Mouse (Mus musculus): ENCODE results near the gene Dcaf5. TPM values are rescaled to one million over a fixed set of nuclear protein-coding genes. Genes with fewer than 3 reads are reported as not detected.
A peak's percentile ranks its signal among the peaks of the same experiment; 100 is the strongest.

The Dcaf5 gene
- polyA plus RNA-seq, 1 experiment = 10.8 TPM

- TF ChIP-seq GATA1 (IDR thresholded peaks at IDR 0.05; ENCODE audit: borderline replicate concordance, low read length) = no peak
- TF ChIP-seq FLI1 (IDR thresholded peaks at IDR 0.05; ENCODE audit: low read length) = no peak
- Histone ChIP-seq H3K4me3 (replicated peaks) (no peak overlapping the region), H3K36me3 (replicated peaks; ENCODE audit: low read length) (no peaks in the 10 kb centered on the region), H3K27me3 (replicated peaks) (peaks cover 9% of the 10 kb centered on the region), H3K4me1 (no peaks in the 10 kb centered on the region), H3K9me3 (no peaks in the 10 kb centered on the region)
These were observed 17.1 kb upstream of the Dcaf5 start for GRCm38 (mm10) chr12:80453506-80453905.

- H3K4me1 ChIP-seq = no peaks in the 10 kb centered on the region
- peaks cover 24% of the 10 kb centered on the region for H3K27me3 ChIP-seq (replicated peaks)
- no peaks in the 10 kb centered on the region for H3K9me3 ChIP-seq
- no peak overlapping the region for H3K4me3 ChIP-seq (replicated peaks)
- no peaks in the 10 kb centered on the region for H3K36me3 ChIP-seq (replicated peaks; ENCODE audit: low read length)
- no peak for TF ChIP-seq GATA1 (IDR thresholded peaks at IDR 0.05; ENCODE audit: borderline replicate concordance, low read length)
- no peak for TF ChIP-seq FLI1 (IDR thresholded peaks at IDR 0.05; ENCODE audit: low read length)
These were observed 8.2 kb upstream of the Dcaf5 start for GRCm38 (mm10) chr12:80444525-80445109.

- no peak for TF ChIP-seq GATA1 (IDR thresholded peaks at IDR 0.05; ENCODE audit: borderline replicate concordance, low read length)
- TF ChIP-seq FLI1 (IDR thresholded peaks at IDR 0.05; ENCODE audit: low read length) = no peak
- Histone ChIP-seq H3K9me3 (no peaks in the 10 kb centered on the region), H3K36me3 (replicated peaks; ENCODE audit: low read length) (no peaks in the 10 kb centered on the region), H3K4me1 (peaks cover 9% of the 10 kb centered on the region), H3K27me3 (replicated peaks) (peaks cover 13% of the 10 kb centered on the region), H3K4me3 (replicated peaks) (no peak overlapping the region)
These were observed 4.6 kb upstream of the Dcaf5 start for GRCm38 (mm10) chr12:80440957-80441356.

GRCm38 (mm10) chr12:80437051-80437675 lies 762 bp upstream of the Dcaf5 start:
- peaks cover 32% of the 10 kb centered on the region for H3K4me1 ChIP-seq
- no peaks in the 10 kb centered on the region for H3K27me3 ChIP-seq (replicated peaks)
- TF ChIP-seq FLI1 (IDR thresholded peaks at IDR 0.05; ENCODE audit: low read length) = no peak
- no peak for TF ChIP-seq GATA1 (IDR thresholded peaks at IDR 0.05; ENCODE audit: borderline replicate concordance, low read length)
- no peaks in the 10 kb centered on the region for H3K9me3 ChIP-seq
- peak overlapping the region; percentile 98 for H3K4me3 ChIP-seq (replicated peaks)
- H3K36me3 ChIP-seq (replicated peaks; ENCODE audit: low read length) = peaks cover 14% of the 10 kb centered on the region

GRCm38 (mm10) chr12:80435887-80436286 lies 514 bp downstream of the Dcaf5 start:
- Histone ChIP-seq H3K27me3 (replicated peaks) (no peaks in the 10 kb centered on the region), H3K4me3 (replicated peaks) (peak overlapping the region; percentile 98), H3K9me3 (no peaks in the 10 kb centered on the region), H3K36me3 (replicated peaks; ENCODE audit: low read length) (peaks cover 25% of the 10 kb centered on the region), H3K4me1 (peaks cover 36% of the 10 kb centered on the region)
- TF ChIP-seq FLI1 (IDR thresholded peaks at IDR 0.05; ENCODE audit: low read length) = no peak
- TF ChIP-seq GATA1 (IDR thresholded peaks at IDR 0.05; ENCODE audit: borderline replicate concordance, low read length) = no peak

- Histone ChIP-seq H3K4me3 (replicated peaks) (peak overlapping the region; percentile 98), H3K36me3 (replicated peaks; ENCODE audit: low read length) (peaks cover 33% of the 10 kb centered on the region), H3K9me3 (no peaks in the 10 kb centered on the region), H3K27me3 (replicated peaks) (no peaks in the 10 kb centered on the region), H3K4me1 (peaks cover 41% of the 10 kb centered on the region)
- no peak for TF ChIP-seq GATA1 (IDR thresholded peaks at IDR 0.05; ENCODE audit: borderline replicate concordance, low read length)
- TF ChIP-seq FLI1 (IDR thresholded peaks at IDR 0.05; ENCODE audit: low read length) = no peak
These were observed 1.3 kb downstream of the Dcaf5 start for GRCm38 (mm10) chr12:80434961-80435691.

GRCm38 (mm10) chr12:80434601-80434960 lies 1.8 kb downstream of the Dcaf5 start:
- Histone ChIP-seq H3K4me3 (replicated peaks) (peak overlapping the region; percentile 98), H3K27me3 (replicated peaks) (no peaks in the 10 kb centered on the region), H3K9me3 (no peaks in the 10 kb centered on the region), H3K4me1 (peaks cover 41% of the 10 kb centered on the region), H3K36me3 (replicated peaks; ENCODE audit: low read length) (peaks cover 37% of the 10 kb centered on the region)
- TF ChIP-seq GATA1 (IDR thresholded peaks at IDR 0.05; ENCODE audit: borderline replicate concordance, low read length) (no peak), FLI1 (IDR thresholded peaks at IDR 0.05; ENCODE audit: low read length) (no peak)

- Histone ChIP-seq H3K27me3 (replicated peaks) (no peaks in the 10 kb centered on the region), H3K9me3 (no peaks in the 10 kb centered on the region), H3K36me3 (replicated peaks; ENCODE audit: low read length) (peaks cover 47% of the 10 kb centered on the region), H3K4me1 (peaks cover 46% of the 10 kb centered on the region), H3K4me3 (replicated peaks) (peak overlapping the region; percentile 21)
- no peak for TF ChIP-seq FLI1 (IDR thresholded peaks at IDR 0.05; ENCODE audit: low read length)
- TF ChIP-seq GATA1 (IDR thresholded peaks at IDR 0.05; ENCODE audit: borderline replicate concordance, low read length) = no peak
These were observed 3.1 kb downstream of the Dcaf5 start for GRCm38 (mm10) chr12:80433266-80433665.

GRCm38 (mm10) chr12:80427683-80428082 lies 8.7 kb downstream of the Dcaf5 start:
- H3K27me3 ChIP-seq (replicated peaks) = no peaks in the 10 kb centered on the region
- peaks cover 72% of the 10 kb centered on the region for H3K36me3 ChIP-seq (replicated peaks; ENCODE audit: low read length)
- H3K4me3 ChIP-seq (replicated peaks) = no peak overlapping the region
- H3K9me3 ChIP-seq = no peaks in the 10 kb centered on the region
- TF ChIP-seq FLI1 (IDR thresholded peaks at IDR 0.05; ENCODE audit: low read length) (no peak), GATA1 (IDR thresholded peaks at IDR 0.05; ENCODE audit: borderline replicate concordance, low read length) (no peak)
- peaks cover 24% of the 10 kb centered on the region for H3K4me1 ChIP-seq

GRCm38 (mm10) chr12:80415100-80415499 lies 21.3 kb downstream of the Dcaf5 start:
- H3K4me1 ChIP-seq = peaks cover 8% of the 10 kb centered on the region
- H3K36me3 ChIP-seq (replicated peaks; ENCODE audit: low read length) = peaks cover 66% of the 10 kb centered on the region
- TF ChIP-seq GATA1 (IDR thresholded peaks at IDR 0.05; ENCODE audit: borderline replicate concordance, low read length) (no peak), FLI1 (IDR thresholded peaks at IDR 0.05; ENCODE audit: low read length) (no peak)
- no peaks in the 10 kb centered on the region for H3K27me3 ChIP-seq (replicated peaks)
- H3K4me3 ChIP-seq (replicated peaks) = no peak overlapping the region
- H3K9me3 ChIP-seq = peaks cover 8% of the 10 kb centered on the region; the same call in 1 of the 2 replicates

Measured in megakaryocyte, embryonic 14.5 days (primary cell).